Mouse (Mus musculus) adrenal gland, postnatal 14 days (tissue): ENCODE data around the gene Rtp2. TPM values are rescaled to one million over a fixed set of nuclear protein-coding genes. Genes with fewer than 3 reads are reported as not detected.

Experiments
- DNase-seq: peaks from one replicate; pipeline ENCODE4 v3.0.0; 2021; ENCODE audit warnings: mixed read lengths
- long read RNA-seq, 2 experiments: library from polyadenylated mRNA; stranded (forward); transcript quantifications; one replicate each; pipeline ENCODE4 v2.0.0; 2021
- total RNA-seq: library from RNA; stranded (reverse); gene quantifications from 2 replicates; pipeline ENCODE4 v1.2.3, GENCODE M21; 2021

Rtp2 gene
- total RNA-seq: not detected in 2 replicates
- long read RNA-seq, experiment 1: 0 reads
- long read RNA-seq, experiment 2: 0 reads

DNA sequence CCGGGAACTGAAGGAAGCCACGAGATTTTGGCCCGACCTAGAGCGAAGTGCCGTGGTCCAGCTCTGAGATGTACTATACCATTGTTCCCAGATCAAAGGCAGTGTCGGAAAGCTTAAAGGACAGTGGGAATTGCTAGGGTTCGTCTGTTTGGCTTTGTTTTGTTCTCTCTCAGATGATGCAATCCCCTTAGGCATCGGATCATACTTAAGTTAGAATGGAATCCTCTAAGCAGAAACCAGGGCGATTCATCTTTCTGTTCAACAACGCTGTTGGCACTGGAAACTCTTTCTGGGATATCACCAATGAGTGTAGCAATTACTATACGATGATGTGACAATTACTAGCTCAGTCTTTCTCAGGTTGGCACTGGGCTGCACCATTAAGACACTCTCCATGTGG is at the start of gene Rtp2:
Gene Rtp2 (minus strand): TSS at position 101 of the 400 bp plus-strand sequence.
- no peak for DNase-seq

DNA sequence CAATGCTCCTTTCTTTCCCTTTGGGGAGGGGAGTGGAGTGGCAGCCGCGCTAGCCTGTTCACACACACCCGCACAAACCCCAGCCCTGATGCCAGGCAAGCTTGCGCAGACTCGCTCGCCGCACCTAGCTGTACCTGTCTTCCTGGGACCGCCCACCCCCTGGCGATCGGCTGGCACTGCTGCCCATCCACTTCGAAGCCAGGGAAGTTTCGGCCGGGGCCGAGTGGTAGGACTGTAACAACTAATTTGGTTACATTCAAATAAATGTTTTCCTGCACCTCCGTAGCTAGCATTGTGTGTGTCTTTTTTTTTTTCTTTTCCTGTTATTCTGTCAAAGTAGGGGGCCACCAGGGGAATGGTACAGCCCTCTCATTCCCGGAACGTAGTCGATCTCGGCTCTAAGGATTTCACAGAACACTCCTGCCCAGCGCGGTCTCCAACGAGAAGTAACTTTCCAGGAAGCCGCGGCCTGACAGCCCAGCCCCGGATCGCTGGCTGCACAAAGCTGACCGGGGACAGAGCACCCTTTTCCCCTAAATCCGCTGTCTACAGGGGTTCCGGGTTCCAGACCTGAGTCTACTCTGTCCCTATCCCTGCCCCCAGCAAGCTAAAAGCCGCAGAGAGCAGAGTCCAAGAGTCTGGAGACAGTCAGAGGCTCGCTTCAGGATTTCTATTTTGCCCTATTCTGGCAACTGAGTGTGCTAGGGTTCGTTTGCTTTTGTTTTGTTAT is 49.0 kb upstream of the Rtp2 start:
- DNase-seq: peak; percentile 60

DNA sequence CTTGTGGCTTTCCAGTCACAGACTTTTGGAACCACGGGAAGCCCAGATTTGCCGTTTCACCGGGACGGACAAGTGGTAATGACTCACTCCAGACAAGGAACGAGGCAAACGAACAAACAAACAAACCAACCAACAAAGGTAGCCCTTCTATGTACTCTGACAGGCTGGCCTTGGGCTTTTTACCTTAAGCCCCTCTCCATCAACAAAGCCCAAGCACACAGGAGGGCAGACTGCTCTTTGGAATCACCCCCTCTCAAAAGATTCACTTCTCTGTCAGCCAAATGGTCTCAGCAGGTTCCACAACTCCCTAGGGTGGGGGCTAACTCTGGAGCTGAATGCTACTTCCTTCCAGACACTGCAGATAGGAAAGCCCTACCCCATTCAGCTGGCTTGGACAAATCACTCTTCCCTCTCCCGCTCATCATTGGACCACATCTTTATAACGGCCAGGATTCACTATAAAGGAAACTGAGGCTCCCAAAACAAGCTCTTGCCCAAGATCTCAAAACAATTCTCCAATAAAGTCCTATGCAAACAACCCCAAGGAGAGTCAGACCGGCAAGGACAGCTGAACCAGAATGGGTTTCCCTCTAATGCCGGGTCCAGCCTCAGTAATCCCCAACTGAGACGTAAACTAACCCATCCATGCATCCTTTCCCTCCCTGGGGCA is 48.1 kb upstream of the Rtp2 start:
- no peak for DNase-seq

DNA sequence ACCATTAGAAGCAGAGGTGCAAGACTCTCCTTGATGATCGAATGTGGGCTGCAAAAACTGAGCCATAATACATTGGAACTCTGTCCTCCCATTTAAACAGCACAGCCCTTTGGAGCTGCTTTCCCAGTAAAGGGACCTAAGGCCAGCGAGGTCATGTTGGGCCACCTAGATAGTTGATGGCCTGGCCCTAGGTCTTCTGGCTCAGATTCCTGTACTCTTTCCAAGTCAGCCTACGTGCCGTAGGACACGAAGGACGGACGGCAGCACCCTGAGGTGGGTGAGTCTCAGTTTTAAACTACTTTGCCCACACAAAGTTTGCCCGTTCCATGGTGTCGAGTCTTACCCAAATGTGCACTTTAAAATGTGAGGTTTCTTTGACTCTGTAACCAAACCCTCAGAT is 47.3 kb upstream of the Rtp2 start:
- peak; percentile 53 for DNase-seq

DNA sequence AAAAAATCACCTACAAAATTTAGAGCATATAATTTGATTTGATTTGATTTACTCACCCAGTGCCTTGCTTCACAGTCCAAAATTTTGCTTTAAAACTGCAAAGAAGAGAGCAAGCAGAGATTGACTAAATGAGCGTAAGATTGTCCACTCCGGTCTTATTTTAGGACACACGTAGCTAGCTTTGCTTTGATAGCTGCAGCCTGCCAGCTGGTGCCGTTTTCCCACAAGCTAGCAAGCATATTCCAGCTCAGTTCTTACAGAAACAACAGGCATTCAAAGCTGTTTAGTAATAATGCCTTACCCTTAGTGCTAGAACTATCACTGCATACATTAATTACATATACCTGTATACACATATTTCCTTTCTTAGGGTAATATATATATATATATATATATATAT is 46.3 kb upstream of the Rtp2 start:
- DNase-seq: no peak

DNA sequence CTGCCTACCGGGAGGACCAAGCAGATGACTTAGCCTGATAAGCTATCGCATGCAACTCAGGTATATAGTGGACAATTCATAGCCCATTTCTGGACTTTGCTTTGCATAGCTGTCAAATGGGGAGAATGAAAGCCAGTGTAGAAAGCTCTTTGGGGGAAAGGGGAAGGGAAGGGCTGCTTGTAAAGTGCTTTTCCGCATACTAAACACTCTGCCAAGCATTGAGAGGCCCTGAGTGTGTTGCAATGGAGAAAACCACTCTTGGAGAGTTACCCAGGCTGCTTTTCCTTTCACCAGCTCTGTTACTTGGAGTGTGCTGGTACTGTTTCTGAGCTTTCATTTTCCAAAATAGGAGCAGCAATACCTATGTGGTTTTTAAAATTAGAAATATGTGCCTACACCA is 45.5 kb upstream of the Rtp2 start:
- no peak for DNase-seq

DNA sequence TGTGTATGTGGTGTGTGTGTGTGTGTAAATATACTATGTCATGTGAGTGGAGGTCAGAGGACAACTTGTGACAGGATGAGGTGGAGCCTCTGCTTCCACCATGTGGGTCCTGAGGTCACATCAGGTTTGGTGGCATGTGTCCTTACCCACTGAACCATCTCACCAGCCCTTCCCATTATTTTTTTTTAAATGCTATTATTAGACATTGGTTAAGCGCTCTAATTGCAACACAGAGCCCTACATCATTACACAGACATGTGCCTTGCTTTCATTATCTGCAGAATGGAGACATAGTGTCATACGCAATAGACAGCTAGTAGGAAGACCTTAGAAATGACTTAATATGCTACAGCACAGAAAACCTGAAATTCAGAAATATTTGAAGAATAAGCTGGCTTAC is 44.0 kb upstream of the Rtp2 start:
- no peak for DNase-seq

DNA sequence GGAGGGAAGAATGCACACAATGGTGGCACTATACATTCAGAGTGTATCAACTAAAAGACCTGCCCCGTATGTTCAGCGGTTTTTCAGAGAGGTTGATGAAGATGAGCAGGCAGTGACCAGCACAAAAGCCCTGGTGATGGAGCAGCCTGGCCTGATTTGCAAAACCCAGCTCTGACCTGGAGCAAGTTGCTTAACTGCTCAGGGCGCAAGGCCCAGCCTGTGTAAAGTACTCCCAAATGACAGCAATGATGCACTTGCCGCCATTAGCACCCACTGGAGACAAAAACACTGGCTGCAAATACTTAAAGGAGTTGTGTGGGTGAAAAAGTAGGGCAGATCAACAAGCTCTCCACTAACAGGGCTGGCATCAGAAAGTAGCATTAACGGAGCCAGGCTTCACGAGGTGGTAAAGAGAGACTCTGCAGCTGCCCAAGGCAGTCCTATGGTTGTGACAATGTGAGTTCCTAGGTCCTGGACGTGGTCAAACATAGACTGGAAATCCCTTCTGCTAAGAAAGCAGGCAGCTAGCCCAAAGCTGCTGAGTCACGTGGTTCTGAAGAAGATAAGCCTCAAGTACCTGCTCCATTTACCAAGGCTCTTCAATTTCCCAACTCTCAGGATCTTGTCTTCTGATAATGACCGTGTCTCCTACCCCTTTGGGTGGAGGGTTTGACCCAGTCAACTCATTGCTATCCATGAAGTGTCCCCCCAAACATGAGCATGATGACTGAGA is 41.6 kb upstream of the Rtp2 start:
- DNase-seq: no peak

DNA sequence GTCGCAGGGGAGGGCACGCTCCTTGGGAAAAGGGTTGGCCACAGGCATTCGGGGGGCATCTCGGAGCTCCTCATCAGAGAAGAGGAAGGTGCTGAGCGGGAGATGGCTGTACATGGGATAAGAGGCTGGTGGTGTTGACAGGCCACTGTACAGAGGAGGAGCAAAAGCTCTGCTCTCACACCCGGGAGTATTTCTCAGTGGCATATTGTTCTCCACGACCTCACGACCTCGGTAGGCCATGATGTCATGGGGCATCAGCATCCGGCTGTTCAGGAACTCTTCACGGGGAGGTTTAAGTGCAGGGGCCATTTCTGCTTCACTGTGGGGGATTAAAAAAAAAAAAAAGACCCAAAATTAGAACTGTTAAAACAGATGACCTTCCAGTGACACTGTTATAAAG is 40.7 kb upstream of the Rtp2 start:
- no peak for DNase-seq

DNA sequence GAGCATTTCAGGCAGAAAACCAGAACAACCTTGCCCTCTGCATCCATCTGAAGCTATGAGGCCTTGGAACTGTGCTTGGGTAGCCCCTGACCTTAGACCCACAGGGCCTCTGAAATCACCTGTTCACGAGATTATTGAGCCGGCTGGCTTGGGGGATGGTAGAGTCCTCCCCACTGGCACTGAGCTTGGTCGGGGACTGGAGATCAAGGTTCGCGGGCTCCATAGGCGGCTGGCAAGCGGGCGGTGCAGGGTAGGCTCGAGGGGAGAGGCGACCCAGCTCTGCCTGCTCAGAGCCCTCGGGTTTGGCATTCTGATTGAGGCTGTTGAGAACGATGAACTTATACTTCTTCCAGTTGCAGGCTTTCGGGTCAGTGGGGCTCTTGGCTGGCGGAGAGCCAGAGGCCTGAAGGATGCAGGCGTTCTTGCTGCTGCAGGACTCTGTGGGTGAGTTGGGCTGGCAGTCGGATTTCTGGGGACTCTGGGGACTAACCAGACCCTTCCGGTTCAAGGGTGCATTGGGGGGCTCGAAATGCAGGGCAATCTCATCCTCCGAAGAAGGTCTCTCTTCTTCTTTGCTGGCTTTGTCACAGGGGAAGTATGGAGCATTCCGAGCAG is 40.0 kb upstream of the Rtp2 start:
- no peak for DNase-seq

DNA sequence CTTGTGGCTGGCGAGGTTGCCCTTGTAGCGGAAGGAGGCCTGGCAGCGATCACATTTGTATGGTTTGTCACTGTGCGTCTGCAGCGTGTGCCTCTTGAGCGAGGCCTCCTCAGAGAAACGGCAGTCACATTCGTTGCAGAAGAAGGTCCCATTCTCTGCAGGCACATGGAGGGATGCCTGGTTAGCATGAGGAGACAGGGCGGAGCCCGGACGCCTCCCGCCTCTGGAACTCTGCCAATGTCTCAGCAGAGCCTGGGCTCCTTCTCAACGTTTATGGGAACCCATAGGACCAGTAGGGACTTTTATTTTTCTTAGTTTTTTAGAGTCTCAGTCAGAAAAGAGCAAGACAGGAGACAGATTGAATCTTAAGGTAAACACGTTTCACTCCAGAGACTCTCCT is 37.7 kb upstream of the Rtp2 start:
- DNase-seq: no peak

DNA sequence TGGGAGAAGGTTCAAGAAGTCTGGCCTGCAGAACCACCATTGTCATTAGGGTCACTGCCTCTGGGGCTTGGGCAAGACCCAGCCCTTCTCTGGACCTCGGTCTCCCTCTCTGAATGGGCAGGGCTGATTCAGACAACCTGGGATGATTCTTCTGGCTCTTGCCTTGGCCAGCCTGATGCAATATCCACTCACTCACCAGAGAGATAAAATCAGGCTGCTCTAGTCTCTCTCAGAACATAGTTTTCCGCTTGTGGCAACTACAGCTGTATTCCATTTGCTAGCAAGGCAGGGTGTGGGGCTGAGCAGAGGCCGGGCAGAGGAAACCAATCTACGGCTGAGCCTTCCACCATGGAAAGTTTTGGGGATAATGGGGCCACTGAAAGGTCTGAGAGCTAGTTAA is 36.7 kb upstream of the Rtp2 start:
- DNase-seq: no peak

DNA sequence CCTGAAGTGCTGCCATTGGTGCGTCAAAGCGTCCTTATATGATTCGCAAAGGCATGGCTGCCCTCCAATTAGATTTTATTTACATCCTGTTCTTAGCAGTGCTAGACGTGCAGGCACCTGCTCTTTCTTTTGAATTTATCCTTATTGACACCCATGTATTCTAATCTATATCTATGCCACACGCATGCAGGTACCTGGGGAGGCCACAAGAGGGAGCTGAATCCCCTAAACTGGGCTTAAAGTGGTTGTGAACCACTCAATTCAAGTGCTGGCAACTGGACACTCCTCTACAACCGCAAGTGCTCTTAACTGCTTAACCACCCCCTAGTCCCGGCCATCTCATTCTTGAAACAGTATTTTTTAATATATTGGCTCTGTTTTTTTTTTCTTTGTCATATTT is 35.1 kb upstream of the Rtp2 start:
- no peak for DNase-seq

DNA sequence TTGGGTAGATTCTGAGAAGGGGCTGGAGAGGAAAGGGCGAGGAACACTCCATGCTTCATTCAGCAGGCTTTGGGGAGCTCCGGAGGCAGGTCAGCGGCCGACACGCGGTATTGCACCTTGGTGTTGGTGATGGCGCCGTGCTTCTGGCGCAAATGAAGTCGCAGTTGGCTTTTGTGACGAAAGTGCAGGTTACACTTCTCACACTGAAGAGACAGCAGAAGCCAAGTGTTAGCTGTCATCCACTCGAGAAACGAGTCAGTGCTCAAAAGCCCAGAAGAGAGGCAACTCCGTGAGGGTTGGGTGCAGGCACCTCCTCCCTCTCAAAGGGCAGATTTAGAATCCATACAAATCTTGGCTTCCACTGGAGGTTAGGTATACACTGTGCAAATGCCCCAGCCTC is 33.9 kb upstream of the Rtp2 start:
- no peak for DNase-seq

DNA sequence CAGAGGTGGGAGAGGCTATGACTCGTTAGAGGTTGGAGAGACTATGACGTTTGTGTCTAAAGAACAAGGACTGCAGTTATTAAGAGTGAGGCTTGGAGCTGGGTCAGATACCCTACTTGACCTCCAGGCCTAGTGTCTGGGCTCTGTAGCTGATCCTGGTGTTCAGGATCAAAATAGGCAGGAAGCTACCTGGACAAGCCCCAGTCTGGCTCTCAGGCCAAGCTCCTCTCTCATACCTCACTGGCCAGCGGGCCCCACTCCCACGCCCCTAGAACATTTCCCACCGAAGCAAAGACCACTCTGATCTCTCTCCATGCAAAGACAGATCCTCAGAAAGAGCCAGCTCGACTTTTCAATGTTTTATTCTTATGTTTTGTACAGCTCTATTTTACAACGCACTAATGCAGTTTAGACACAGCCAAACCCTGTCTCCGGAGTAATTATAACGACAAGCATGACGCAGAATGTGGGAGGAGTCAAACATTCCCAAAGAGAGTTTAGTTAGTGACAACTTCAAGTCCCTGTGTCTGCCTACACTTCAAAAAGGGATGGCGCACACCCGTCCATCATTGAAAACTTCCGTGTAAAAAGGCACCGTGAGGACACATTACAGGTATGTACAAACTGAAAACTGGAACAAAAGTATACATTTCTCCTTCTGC is 32.6 kb upstream of the Rtp2 start:
- no peak for DNase-seq

DNA sequence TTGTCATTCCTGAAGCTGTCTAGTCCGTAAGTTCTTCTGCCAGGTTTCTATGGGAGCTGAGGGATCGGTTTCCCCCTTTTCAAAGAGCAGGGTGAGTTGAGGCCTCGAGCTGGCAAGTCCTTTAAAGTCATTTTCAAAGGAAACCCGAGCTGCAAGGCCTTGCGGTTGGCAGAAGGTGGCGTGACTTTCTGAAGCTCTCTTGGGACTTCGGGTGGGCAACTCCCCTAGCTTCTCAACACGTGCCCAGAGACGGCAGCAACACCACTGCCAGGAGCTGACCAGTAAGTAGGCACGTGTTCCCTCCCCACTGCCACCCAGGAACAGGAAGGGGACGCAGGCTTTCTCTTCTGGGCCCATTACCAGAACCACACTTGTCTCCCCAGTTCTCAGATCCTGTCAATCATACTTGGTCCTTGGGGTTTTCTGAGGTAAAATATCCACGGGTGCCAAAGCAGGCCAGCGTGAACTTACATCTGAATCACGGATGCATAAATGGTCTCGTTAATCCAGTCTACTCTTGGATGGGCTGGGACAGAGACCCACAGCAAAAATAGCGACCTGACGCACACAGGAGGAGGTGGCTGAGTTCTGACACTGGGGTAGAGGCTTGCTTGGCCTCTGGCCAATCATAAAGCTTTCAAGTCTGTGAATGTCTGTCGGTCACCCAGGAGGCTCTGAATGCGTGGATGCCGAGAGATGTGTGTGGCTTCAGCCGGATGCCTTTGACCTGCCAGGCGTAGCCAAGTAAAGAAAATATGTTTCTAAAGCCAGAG is 31.9 kb upstream of the Rtp2 start:
- DNase-seq: peak; percentile 71

DNA sequence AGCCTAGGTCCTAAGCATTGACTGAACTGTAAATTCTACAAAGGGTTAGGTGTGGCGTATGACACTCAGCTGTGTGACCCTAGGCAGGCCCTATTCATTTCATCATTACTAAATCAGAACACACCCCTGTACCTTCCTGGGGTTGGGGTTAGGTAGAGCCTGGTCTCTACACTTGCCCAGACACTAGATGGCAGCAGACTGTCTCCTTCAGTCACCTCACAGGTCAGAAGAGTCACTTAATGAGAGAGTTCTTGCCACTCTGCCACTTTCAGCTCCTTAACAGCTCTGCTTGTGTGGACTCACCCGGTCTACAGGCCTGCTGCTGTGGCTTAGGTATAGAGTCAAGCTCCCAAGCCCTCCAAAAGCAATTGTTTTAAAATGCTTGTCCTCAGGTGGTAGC is 30.2 kb upstream of the Rtp2 start:
- DNase-seq: peak; percentile 49

DNA sequence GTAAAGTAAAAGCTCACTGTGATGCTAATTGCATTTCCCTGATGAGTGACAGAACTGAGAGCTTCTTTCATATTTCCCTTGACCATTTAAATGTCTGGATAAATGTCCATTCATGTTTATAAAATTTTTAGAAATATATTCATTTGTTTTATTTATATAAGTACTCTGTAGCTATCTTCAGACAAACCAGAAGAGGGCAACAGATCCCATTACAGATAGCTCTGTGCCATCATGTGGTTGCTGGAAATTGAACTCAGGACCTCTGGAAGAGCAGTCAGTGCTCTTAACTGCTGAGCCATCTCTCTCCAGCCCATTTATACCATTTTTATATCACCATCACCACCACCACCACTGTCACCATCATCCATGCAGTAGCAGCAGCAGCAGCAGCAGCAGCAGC is 26.7 kb upstream of the Rtp2 start:
- DNase-seq: no peak

DNA sequence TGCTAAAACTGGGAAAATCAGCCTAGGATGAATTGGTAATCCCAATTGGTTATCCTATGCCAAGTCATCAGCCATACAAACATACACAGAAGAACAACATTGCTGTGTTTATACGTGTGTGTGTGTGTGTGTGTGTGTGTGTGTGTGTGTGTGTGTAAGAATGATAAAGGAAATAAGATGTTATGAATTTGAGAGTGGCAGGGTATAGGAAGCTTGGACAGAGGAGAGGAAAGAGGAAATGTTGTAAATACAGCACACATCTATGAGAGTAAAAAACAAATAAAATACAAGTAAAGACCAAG is 21.7 kb upstream of the Rtp2 start:
- DNase-seq: no peak

DNA sequence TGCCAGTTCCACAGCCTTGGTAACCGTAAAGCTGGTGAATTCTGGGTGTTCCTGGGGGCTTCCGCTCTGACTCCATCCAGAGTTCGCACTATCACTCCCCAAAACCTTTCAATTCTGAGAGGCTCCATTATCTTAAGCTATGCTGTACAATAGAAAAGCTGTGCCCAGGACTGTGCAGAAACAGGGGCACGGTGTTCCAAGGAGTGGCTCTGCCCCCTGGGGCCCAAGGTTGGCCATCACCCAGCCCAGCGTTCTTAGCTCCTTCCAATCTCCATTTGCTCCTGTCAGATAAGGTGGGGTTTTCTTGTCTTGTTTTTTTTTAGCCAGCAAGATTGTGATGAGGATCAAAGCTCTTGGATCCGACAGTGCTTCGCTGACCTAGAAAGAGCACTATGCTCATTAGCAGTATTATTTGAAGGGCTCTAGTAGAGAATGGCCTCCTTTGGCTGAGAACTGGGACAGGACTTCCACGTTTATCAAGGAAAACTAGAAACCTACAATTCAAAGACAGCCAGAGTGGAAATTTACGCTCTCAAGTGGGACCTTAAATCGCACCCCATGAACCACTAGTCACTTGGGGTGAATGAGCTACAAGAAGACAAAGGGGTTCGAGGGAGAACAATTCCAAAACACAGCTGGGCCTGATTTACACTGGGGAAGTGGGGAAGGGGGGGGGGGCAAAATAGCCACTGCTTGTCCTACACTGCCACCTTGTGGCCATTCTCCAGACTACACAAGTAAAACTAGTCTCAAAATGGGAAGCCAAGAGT is 21.2 kb upstream of the Rtp2 start:
- DNase-seq: peak; percentile 78

DNA sequence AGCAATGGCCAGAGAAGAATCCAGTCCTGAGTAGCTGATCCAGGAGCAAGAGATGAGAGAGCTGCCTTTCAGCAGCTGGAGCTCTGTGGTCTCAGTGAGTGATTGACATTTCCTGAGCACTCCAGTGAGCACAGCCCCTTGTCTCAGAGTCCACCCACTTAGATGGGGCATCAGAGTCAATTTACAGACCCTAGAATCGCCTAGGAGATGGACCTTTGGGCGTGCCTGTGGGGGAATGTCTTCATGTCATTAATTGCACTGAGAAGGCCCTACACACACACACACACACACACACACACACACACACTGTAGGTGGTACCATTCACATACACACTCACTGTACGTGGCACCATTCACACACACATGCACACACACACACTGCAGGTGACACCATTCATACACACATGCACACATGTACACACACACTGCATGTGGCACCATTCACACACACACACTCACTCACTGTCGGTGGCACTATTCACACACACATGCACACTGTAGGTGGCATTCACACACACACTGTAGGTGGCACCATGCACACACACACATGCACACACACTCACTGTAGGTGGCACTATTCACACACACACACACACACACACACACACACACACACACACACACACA is 20.0 kb upstream of the Rtp2 start:
- no peak for DNase-seq
